Mouse (Mus musculus) cerebellum, adult 2 months (tissue): ENCODE data around the gene Dpp4.

ENCODE experiments used
- CTCF ChIP-seq: fragments of 200-500 bp; IDR thresholded peaks from 2 replicates; pipeline ENCODE4 v1.5.1; 2011; ENCODE audit warnings: low read depth, mild to moderate bottlenecking, control low read depth, low read length, moderate library complexity, borderline replicate concordance; ENCODE audit not compliant: insufficient read depth
- POLR2A ChIP-seq: fragments of 200-500 bp; IDR thresholded peaks from 2 replicates; pipeline ENCODE4 v1.6.1; 2011; ENCODE audit warnings: low read length, control low read depth, borderline replicate concordance; ENCODE audit not compliant: insufficient read depth

GRCm38 (mm10) chr2:62370048-62370447 is 42.0 kb downstream of the Dpp4 start:
- TF ChIP-seq CTCF (no peak), POLR2A (no peak)
